Mouse (Mus musculus) cerebellum, adult 2 months (tissue): ENCODE measurements around the gene Parp3.

Experiments used
- CTCF ChIP-seq: fragments of 200-500 bp; IDR thresholded peaks from 2 replicates; pipeline ENCODE4 v1.5.1; 2011; ENCODE audit warnings: low read depth, mild to moderate bottlenecking, control low read depth, low read length, moderate library complexity, borderline replicate concordance; ENCODE audit not compliant: insufficient read depth
- POLR2A ChIP-seq: fragments of 200-500 bp; IDR thresholded peaks from 2 replicates; pipeline ENCODE4 v1.6.1; 2011; ENCODE audit warnings: low read length, control low read depth, borderline replicate concordance; ENCODE audit not compliant: insufficient read depth

GRCm38 (mm10) chr9:106466721-106467120 lies 10.0 kb downstream of the Parp3 start:
- no peak for TF ChIP-seq POLR2A
- no peak for TF ChIP-seq CTCF
